Mouse (Mus musculus): ENCODE data around the gene 5430402E10Rik.
"Not testable (repeated sequence)": the region's sequence is repeated elsewhere in the genome, so short reads cannot be mapped to it uniquely, and the experiment has no call there.

The 5430402E10Rik gene

GRCm38 (mm10) chrX:77924962-77925361 lies at the start of gene 5430402E10Rik:
Gene 5430402E10Rik, minus strand, starts transcription at chrX:77925062.
- DNase-seq: not testable (repeated sequence)

- not testable (repeated sequence) for DNase-seq
Measured at GRCm38 (mm10) chrX:77880033-77880432, 44.8 kb downstream of the 5430402E10Rik start.
